Mouse (Mus musculus): ENCODE measurements around the gene Dnm1l.
A peak's percentile ranks its signal among the peaks of the same experiment; 100 is the strongest.
"Not testable (repeated sequence)": the region's sequence is repeated elsewhere in the genome, so short reads cannot be mapped to it uniquely, and the experiment has no call there.

Gene Dnm1l

GRCm38 (mm10) chr16:16358481-16359100, at the start of gene Dnm1l:
Gene Dnm1l, minus strand, starts transcription at chr16:16358959.
- DNase-seq (ENCODE audit: inconsistent age in 2 of 2, low spot score in 1 of 2), result peak; percentile 94 to 97

DNA sequence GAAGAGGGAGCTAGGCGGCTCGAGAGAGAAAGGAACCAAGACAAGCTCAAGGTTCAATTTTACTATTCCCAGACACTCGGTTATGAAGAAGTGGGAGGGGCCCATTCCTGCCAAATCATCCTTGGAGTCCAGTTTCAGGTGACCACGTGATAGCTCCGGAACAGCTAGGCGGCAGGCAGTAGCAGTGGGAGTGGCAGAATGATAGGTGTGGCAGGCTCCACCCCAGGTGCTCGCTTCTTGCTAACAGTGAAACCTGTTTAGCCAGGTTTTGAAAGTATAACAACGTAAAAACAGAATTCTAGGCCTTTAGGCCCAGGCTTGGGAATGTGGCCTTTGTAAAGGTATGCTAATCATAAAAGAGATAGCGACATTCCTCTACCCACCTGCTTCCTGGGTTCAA, 8.5 kb upstream of the Dnm1l start:
- not testable (repeated sequence) for DNase-seq (ENCODE audit: inconsistent age in 2 of 2, low spot score in 1 of 2)

DNA sequence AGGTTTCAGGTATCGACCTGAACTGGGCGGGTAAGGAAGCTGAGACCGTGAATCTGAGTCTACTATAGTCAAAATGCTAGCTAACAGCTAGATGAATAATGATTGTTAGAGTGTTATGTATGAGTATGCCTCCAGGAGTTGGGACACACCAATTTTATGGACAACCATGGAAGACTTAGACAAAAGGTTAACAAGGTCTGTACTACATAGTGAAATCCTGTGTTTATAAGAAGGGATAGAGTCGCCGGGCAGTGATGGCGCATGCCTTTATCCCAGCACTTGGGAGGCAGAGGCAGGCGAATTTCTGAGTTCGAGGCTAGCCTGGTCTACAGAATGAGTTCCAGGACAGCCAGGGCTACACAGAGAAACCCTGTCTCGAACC, 333 bp upstream of the Dnm1l start:
- not testable (repeated sequence) for DNase-seq (ENCODE audit: inconsistent age in 2 of 2, low spot score in 1 of 2)

DNA sequence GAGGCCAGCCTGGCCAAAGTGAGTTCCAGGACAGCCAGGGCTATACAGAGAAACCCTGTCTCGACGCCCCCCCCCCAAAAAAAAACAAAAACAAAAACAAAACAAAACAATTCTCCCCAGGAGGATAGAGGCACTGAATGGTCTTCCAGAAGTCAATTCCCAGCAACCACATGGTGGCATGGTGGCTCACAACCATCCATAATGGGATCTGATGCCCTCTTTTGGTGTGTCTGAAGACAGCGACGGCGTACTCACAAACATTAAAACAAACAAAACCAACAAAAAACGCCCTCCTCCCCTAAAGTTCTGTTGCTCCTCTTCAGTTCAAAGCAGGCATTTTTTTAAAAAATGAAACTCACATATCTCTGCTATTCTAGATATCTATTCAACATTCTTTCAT, 851 bp downstream of the Dnm1l start:
- no peak for DNase-seq (ENCODE audit: inconsistent age in 2 of 2, low spot score in 1 of 2)

GRCm38 (mm10) chr16:16346420-16346819, 12.3 kb downstream of the Dnm1l start:
- no peak for DNase-seq (ENCODE audit: inconsistent age in 2 of 2, low spot score in 1 of 2)

DNA sequence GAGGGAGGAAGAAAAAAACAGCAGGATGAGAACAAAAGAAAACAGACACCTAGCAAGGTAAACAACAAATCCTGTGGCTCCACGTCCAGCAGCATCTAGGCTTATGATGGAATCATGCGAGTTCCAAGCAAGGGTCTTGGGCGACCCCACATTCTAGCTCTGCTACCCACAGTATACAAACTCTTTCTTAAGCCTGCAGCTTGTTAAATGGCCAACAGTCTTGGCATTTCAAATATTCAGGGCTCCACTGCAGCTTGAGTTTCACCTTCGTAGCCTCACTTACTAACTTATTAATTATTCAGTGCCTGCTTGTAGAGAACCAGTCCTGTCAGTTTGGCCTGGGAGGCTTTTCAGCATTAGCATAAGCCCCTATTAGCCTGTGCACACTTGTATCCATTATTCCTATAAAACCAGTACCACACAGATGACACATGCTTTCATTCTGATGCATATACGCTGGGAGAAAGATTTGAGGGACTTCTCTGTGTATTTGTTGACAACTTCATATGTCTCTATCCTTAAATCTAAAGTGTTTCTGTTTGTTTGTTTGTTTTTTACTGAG, 32.9 kb downstream of the Dnm1l start:
- DNase-seq (ENCODE audit: inconsistent age in 2 of 2, low spot score in 1 of 2), result no peak

GRCm38 (mm10) chr16:16311319-16311718, 47.4 kb downstream of the Dnm1l start:
- DNase-seq (ENCODE audit: inconsistent age in 2 of 2, low spot score in 1 of 2), result no peak

DNA sequence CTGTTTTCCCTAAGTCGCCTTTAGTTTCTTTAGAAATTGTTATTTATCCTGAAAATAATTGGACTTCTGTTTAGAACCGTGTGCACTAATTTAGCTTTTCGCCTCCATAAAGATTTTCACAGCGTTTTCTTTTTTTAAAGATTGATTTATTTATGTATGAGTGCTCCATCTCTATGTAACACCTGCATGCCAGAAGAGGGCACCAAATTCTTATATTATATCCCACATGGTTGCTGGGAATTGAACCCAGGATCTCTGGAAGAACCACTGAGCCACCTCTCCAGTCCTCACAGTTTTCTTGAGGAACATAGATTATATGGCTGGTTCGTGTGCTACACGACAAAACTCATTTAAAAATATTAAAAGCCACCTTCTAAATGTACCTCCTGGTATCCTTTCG, 54.9 kb downstream of the Dnm1l start:
- DNase-seq (ENCODE audit: inconsistent age in 2 of 2, low spot score in 1 of 2), result peak in 1 of 2 experiments; percentile 44

DNA sequence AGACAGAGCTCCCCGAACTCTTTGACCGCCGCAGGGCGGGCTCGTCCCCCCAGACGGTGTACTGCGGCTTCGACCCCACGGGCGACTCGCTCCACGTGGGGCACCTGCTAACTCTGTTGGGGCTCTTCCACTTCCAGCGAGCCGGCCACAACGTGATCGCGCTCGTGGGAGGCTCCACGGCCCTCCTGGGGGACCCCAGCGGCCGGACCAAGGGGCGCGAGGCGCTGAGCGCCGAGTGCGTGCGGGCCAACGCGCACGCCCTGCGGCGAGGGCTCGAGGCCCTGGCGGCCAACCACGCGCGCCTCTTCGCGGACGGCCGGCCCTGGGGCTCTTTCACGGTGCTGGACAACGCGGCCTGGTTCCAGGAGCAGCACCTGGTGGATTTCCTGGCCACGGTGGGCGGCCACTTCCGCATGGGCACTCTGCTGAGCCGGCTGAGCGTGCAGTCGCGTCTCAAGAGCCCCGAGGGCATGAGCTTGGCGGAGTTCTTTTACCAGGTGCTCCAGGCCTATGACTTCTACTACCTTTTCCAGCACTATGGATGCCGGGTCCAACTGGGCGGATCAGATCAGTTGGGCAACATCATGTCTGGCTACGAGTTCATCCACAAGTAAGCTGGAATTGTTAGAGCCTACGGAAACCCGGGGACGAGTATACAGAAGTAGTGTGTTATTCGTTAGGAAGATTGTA, 55.5 kb downstream of the Dnm1l start:
- DNase-seq (ENCODE audit: inconsistent age in 2 of 2, low spot score in 1 of 2), result peak; percentile 59 to 87

DNA sequence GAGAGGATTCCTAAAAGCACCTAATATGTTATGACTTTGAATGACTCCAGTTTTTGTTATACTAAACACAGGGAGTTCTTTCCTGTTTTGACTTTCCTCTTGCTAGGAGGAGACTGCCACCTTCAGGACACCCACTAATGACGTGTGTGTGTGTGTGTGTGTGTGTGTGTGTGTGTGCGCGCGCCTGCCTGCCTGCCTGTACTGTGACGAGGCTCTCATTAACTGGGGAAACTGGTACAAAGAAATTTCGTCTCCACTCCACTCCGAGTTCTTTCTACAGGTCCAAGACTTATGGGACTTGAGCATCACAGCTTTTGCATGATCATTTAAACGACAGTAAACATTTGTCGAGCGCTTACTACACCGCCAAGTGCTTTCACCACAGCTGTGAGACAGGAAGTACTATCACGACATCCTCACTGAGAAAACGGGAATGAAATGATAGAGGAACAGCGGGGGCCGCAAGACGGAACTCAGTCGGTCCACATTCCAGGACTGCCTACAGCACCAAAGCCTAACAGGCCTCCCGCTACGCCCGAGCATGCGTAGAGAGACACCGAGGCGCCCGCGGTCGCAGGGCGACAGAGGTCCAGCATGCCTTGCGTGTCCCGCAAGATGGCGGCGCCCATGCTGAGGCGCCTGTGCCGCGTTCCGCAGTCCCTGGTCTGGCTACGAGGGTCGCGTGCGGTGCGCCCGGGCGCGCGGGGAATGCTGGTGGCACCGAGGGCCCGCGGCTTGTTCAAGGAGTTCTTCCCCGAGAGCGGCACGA, 56.2 kb downstream of the Dnm1l start, which contains the start of gene Yars2:
TSS of gene Yars2 (plus strand) at position 597 of the 769 bp plus-strand sequence.
- DNase-seq (ENCODE audit: inconsistent age in 2 of 2, low spot score in 1 of 2), result peak; percentile 94 to 97

DNA sequence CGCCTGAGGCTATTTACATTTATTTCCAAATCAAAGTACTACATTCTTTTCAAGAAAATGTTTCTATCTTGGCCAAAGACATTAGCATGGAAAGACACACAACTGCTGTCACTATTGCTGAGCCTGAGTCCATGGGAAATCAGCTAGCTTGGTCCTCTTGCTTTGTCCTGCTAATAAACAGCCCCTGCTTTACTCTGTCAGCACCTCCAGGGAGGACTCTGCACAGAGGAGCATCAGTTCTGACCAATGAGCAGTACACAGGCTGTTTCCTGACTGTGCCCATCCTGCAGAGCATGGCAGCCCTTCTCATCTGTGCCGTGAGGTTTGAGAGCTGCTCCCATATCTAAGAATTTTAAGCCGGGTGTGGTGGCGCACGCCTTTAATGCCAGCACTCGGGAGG, 85.0 kb downstream of the Dnm1l start:
- no peak for DNase-seq (ENCODE audit: inconsistent age in 2 of 2, low spot score in 1 of 2)

GRCm38 (mm10) chr16:16272978-16273377, 85.8 kb downstream of the Dnm1l start:
- DNase-seq (ENCODE audit: inconsistent age in 2 of 2, low spot score in 1 of 2), result no peak

GRCm38 (mm10) chr16:16262436-16262835, 96.3 kb downstream of the Dnm1l start:
- DNase-seq (ENCODE audit: inconsistent age in 2 of 2, low spot score in 1 of 2), result no peak
